21 mouse cellular contexts compared by ENCODE assay signal in genomic region chr14:29935516-29935915, GRCm38 (mm10). TPM values are rescaled to one million over a fixed set of nuclear protein-coding genes. Genes with fewer than 3 reads are reported as not detected.
DNase-seq lines count a peak whose midpoint lies in the region; ATAC-seq lines count a peak whose summit lies in the region.
"Had no signal": no experiment of that assay in that cellular context is flagged by ENCODE, and none has a peak within 500 bp of the region (broad histone marks: within the 10 kb centered on the region; RNA-seq: fewer than 3 reads in every experiment).

No protein-coding gene starts in this region.

- H3K27me3 ChIP-seq in hindbrain, embryonic 13.5 days: no peaks in the 10 kb centered on the region
- H3K27me3 ChIP-seq in hindbrain, embryonic 11.5 days (ENCODE audit: control insufficient read depth, insufficient read depth, low read length): no peaks in the 10 kb centered on the region
- no peaks in the 10 kb centered on the region for H3K27me3 ChIP-seq in neural tube, embryonic 15.5 days (replicated peaks)
- H3K27me3 ChIP-seq: embryonic facial prominence, embryonic 12.5 days; forebrain, embryonic 15.5 days; hindbrain, embryonic 12.5 days had no signal

- 36% methylated on average over 5 of the region's 5 CpGs for WGBS in hindbrain, embryonic 13.5 days
- WGBS in hindbrain, embryonic 11.5 days: 55% methylated on average over 5 of the region's 5 CpGs
- WGBS in neural tube, embryonic 15.5 days: 25% methylated on average over 5 of the region's 5 CpGs

- ATAC-seq in hindbrain, embryonic 13.5 days (ENCODE audit: low FRiP score): no peak
- no peak for ATAC-seq in hindbrain, embryonic 11.5 days (ENCODE audit: low FRiP score)
- no peak for ATAC-seq in neural tube, embryonic 15.5 days (ENCODE audit: low FRiP score)
- ATAC-seq: CD4-positive, CD25-positive, alpha-beta regulatory T cell, adult 4 months; forebrain, embryonic 15.5 days; intestine, embryonic 16.5 days had no signal

- peak overlapping the region; percentile 0; the same call in 1 of the 2 replicates for H3K27ac ChIP-seq in hindbrain, embryonic 13.5 days
- no peak overlapping the region for H3K27ac ChIP-seq in hindbrain, embryonic 11.5 days (ENCODE audit: low read depth, low read length)
- 0 out of 2 replicates have a peak overlapping the region, but pooled peaks have one; percentile 24 for H3K27ac ChIP-seq in neural tube, embryonic 15.5 days (replicated peaks)
- H3K27ac ChIP-seq: embryonic facial prominence, embryonic 12.5 days; forebrain, embryonic 15.5 days; heart, embryonic 13.5 days; hindbrain, embryonic 12.5 days had no signal

- no peaks in the 10 kb centered on the region for H3K36me3 ChIP-seq in hindbrain, embryonic 13.5 days
- H3K36me3 ChIP-seq in hindbrain, embryonic 11.5 days (ENCODE audit: control insufficient read depth, insufficient read depth, low read length): no peaks in the 10 kb centered on the region
- no peaks in the 10 kb centered on the region for H3K36me3 ChIP-seq in neural tube, embryonic 15.5 days
- H3K36me3 ChIP-seq: embryonic facial prominence, embryonic 12.5 days; forebrain, embryonic 15.5 days; G1E; heart, embryonic 13.5 days; hindbrain, embryonic 12.5 days had no signal

- no peak overlapping the region for H3K4me2 ChIP-seq in hindbrain, embryonic 13.5 days
- H3K4me2 ChIP-seq in hindbrain, embryonic 11.5 days (replicated peaks; ENCODE audit: low read depth, low read length): no peak overlapping the region
- no peak overlapping the region for H3K4me2 ChIP-seq in neural tube, embryonic 15.5 days
- H3K4me2 ChIP-seq: embryonic facial prominence, embryonic 12.5 days; forebrain, embryonic 15.5 days; heart, embryonic 13.5 days; hindbrain, embryonic 12.5 days had no signal

- H3K9ac ChIP-seq in hindbrain, embryonic 13.5 days: no peak overlapping the region
- no peak overlapping the region for H3K9ac ChIP-seq in hindbrain, embryonic 11.5 days (ENCODE audit: low read depth, low read length)
- H3K9ac ChIP-seq in neural tube, embryonic 15.5 days (replicated peaks): no peak overlapping the region
- H3K9ac ChIP-seq: embryonic facial prominence, embryonic 12.5 days; forebrain, embryonic 15.5 days; heart, embryonic 13.5 days; hindbrain, embryonic 12.5 days had no signal

- no peaks in the 10 kb centered on the region for H3K9me3 ChIP-seq in hindbrain, embryonic 13.5 days
- no peaks in the 10 kb centered on the region for H3K9me3 ChIP-seq in hindbrain, embryonic 11.5 days (ENCODE audit: control insufficient read depth, low read length)
- no peaks in the 10 kb centered on the region for H3K9me3 ChIP-seq in neural tube, embryonic 15.5 days (replicated peaks)
- H3K9me3 ChIP-seq: embryonic facial prominence, embryonic 12.5 days; forebrain, embryonic 15.5 days; G1E; heart, embryonic 13.5 days had no signal

- no peak overlapping the region for H3K4me3 ChIP-seq in hindbrain, embryonic 13.5 days
- H3K4me3 ChIP-seq in hindbrain, embryonic 11.5 days (ENCODE audit: low read depth, low read length): no peak overlapping the region
- no peak overlapping the region for H3K4me3 ChIP-seq in neural tube, embryonic 15.5 days (replicated peaks)
- H3K4me3 ChIP-seq: embryonic facial prominence, embryonic 12.5 days; forebrain, embryonic 15.5 days; heart, embryonic 13.5 days; hindbrain, embryonic 12.5 days had no signal

- H3K4me1 ChIP-seq in hindbrain, embryonic 13.5 days (replicated peaks): peaks cover 18% of the 10 kb centered on the region; the same call in 1 of the 2 replicates
- H3K4me1 ChIP-seq in hindbrain, embryonic 11.5 days (replicated peaks; ENCODE audit: control insufficient read depth, insufficient read depth, low read length): no peaks in the 10 kb centered on the region
- H3K4me1 ChIP-seq in neural tube, embryonic 15.5 days: peaks cover 9% of the 10 kb centered on the region

- DNase-seq in adrenal gland, adult (ENCODE audit: inconsistent age in 2 of 2, low spot score in 1 of 2): peak; percentile 25 to 59
- DNase-seq in adrenal gland, postnatal 4 days (ENCODE audit: low spot score in 2 of 2): no peak
- peak; percentile 76 to 78 for DNase-seq in cerebellum, postnatal 10 days
- DNase-seq in cerebellum, adult 11-12 months: no peak
- no peak for DNase-seq in hindbrain, embryonic 11.5 days (ENCODE audit: low spot score)
- no peak for DNase-seq in neural tube, embryonic 10.5 days (ENCODE audit: extremely low spot score, low spot score)
- DNase-seq: B cell, adult 2 months; cerebellum, adult 9-10 months; gastrocnemius, postnatal 36 days; heart, adult 11 months; heart, postnatal 36 days; kidney, adult 2 months had no signal

RNA-seq across cellular contexts. Expression of gene Selenok, which starts 32.6 kb away (rescaled TPM):
- 10 to 100 TPM; 84.2 to 85.6 TPM for total RNA-seq in adrenal gland, postnatal 4 days (2021)
- 440 and 455 TPM in 2 replicates for polyA plus RNA-seq in hindbrain, embryonic 13.5 days (2015; fragmentation: Nextera tagmentation; extraction: Ambion mirVana)
- polyA plus RNA-seq in hindbrain, embryonic 11.5 days (2014; fragmentation: Nextera tagmentation; extraction: Ambion mirVana): 314 and 327 TPM in 2 replicates
- 355 and 416 TPM in 2 replicates for polyA plus RNA-seq in neural tube, embryonic 15.5 days (2015; fragmentation: Nextera tagmentation; extraction: Ambion mirVana)

RNA-seq across cellular contexts. Expression of gene Actr8, which starts 42.6 kb away (rescaled TPM):
- 10 to 100 TPM; 71.8 to 75.6 TPM for total RNA-seq in adrenal gland, postnatal 4 days (2021)
- polyA plus RNA-seq in hindbrain, embryonic 13.5 days (2015; fragmentation: Nextera tagmentation; extraction: Ambion mirVana): 83.9 and 86.6 TPM in 2 replicates
- polyA plus RNA-seq in hindbrain, embryonic 11.5 days (2014; fragmentation: Nextera tagmentation; extraction: Ambion mirVana): 81.8 and 82.3 TPM in 2 replicates
- polyA plus RNA-seq in neural tube, embryonic 15.5 days (2015; fragmentation: Nextera tagmentation; extraction: Ambion mirVana): 74.6 TPM in 2 replicates

Comparison
In these comparisons a context has a peak if more than half of its experiments do, and no peak if none do; other contexts are left out.
1. DNase-seq: peak in adrenal gland, adult (2 of 2) and cerebellum, postnatal 10 days (2 of 2); none in adrenal gland, postnatal 4 days (0 of 2), cerebellum, adult 11-12 months (single experiment), hindbrain, embryonic 11.5 days (single experiment) and neural tube, embryonic 10.5 days (single experiment).